9 mouse cellular contexts compared by ENCODE assay signal in the genomic region with DNA sequence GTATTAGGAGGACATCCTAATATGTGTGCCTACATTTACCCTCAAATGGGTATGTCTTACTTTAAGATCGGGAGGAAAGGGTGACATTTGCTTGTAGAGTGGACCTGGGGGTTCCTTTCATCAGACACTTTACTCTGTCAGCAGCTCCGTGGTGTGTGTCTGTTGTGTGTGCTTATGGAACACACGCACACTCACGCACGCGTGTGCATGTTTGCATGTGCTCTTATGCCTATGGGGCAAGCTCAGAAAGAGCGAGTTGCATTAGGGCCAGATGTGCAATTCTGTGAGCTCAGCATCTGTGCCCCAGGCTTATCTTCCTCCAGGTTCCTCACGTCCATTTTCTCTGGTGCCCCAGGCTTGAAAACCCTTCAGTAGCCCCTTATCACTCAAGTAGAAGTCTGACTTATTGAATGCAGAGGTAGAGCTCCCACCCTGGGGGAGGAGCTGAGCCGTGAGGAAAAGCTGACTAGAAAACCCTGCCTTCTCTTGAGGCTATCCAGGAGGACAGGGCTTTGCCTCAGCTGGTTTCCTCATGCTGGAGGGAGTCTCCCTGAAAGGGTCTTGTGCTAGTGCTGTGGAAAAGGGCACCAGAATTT. TPM values are rescaled to one million over a fixed set of nuclear protein-coding genes. Genes with fewer than 3 reads are reported as not detected.
A peak's percentile ranks its signal among the peaks of the same experiment; 100 is the strongest.
DNase-seq lines count a peak whose midpoint lies in the region; ATAC-seq and TF ChIP-seq lines count a peak whose summit lies in the region.
"Had no signal": no experiment of that assay in that cellular context is flagged by ENCODE, and none has a peak within 500 bp of the region (broad histone marks: within the 10 kb centered on the region; RNA-seq: fewer than 3 reads in every experiment).

No protein-coding gene starts in this region.

- no peak for ATAC-seq in heart, embryonic 11.5 days (replicated peaks; ENCODE audit: insufficient number of reproducible peaks, low FRiP score, low TSS enrichment)
- no peak for ATAC-seq in hindbrain, embryonic 15.5 days (ENCODE audit: low FRiP score, low read depth)
- ATAC-seq in megakaryocyte-erythroid progenitor cell, adult 5-6 weeks (replicated peaks; ENCODE audit: low FRiP score, low TSS enrichment, poor library complexity, severe bottlenecking): 0 out of 2 replicates have a peak, but pooled peaks have one; percentile 9
- ATAC-seq: Patski had no signal

- H3K9ac ChIP-seq in heart, embryonic 11.5 days (ENCODE audit: low read depth, low read length): peak overlapping the region; percentile 98
- H3K9ac ChIP-seq in hindbrain, embryonic 15.5 days: peak overlapping the region; percentile 98

- WGBS in heart, embryonic 11.5 days (ENCODE audit: insufficient replicate concordance): 26% methylated on average over 9 of the region's 9 CpGs
- 45% methylated on average over 9 of the region's 9 CpGs for WGBS in hindbrain, embryonic 15.5 days

- H3K27ac ChIP-seq in heart, embryonic 11.5 days (ENCODE audit: low read depth, low read length): peak overlapping the region; percentile 99
- H3K27ac ChIP-seq in hindbrain, embryonic 15.5 days (replicated peaks): peak overlapping the region; percentile 100

- intact Hi-C loops in left cerebral cortex, postnatal 4 days (cut with DNase I): no loop called here

- peaks cover 18% of the 10 kb centered on the region for H3K36me3 ChIP-seq in heart, embryonic 11.5 days (ENCODE audit: control insufficient read depth, insufficient read depth, low read length)
- 0 out of 2 replicates have a peak, but pooled peaks cover 5% of the 10 kb centered on the region for H3K36me3 ChIP-seq in hindbrain, embryonic 15.5 days

- peak overlapping the region; percentile 85 for H3K4me3 ChIP-seq in heart, embryonic 11.5 days (ENCODE audit: low read depth, low read length)
- H3K4me3 ChIP-seq in hindbrain, embryonic 15.5 days: peak overlapping the region; percentile 88

- no peak for TF ChIP-seq CTCF in brain, embryonic 14.5 days (IDR thresholded peaks at IDR 0.05; ENCODE audit: borderline replicate concordance, extremely low read depth, insufficient read depth, insufficient read length)

- DNase-seq in heart, adult 8-10 months (ENCODE audit: low spot score): no peak
- DNase-seq in brain, embryonic 14.5 days (ENCODE audit: low read depth): peak; percentile 31
- DNase-seq in cerebellum, postnatal 4 days (ENCODE audit: low spot score in 2 of 2): no peak
- DNase-seq in spleen, postnatal 4 days (ENCODE audit: low spot score in 2 of 2): no peak
- no peak for DNase-seq in left cerebral cortex, postnatal 4 days

- no peaks in the 10 kb centered on the region for H3K9me3 ChIP-seq in heart, embryonic 11.5 days (replicated peaks; ENCODE audit: control insufficient read depth, low read length)
- H3K9me3 ChIP-seq in hindbrain, embryonic 15.5 days: no peaks in the 10 kb centered on the region

- TF ChIP-seq POLR2A in brain, embryonic 14.5 days (IDR thresholded peaks at IDR 0.05; ENCODE audit: borderline replicate concordance, extremely low read depth, insufficient read depth, insufficient read length, poor library complexity, severe bottlenecking): no peak

- H3K27me3 ChIP-seq in heart, embryonic 11.5 days (ENCODE audit: control insufficient read depth, insufficient read depth, low read length): no peaks in the 10 kb centered on the region
- no peaks in the 10 kb centered on the region for H3K27me3 ChIP-seq in hindbrain, embryonic 15.5 days
- H3K27me3 ChIP-seq: Patski had no signal

- H3K4me2 ChIP-seq in heart, embryonic 11.5 days: peak overlapping the region; percentile 98
- H3K4me2 ChIP-seq in hindbrain, embryonic 15.5 days: peak overlapping the region; percentile 90

- H3K4me1 ChIP-seq in heart, embryonic 11.5 days (ENCODE audit: control insufficient read depth, insufficient read depth, low read length): peaks cover 58% of the 10 kb centered on the region
- H3K4me1 ChIP-seq in hindbrain, embryonic 15.5 days (replicated peaks): peaks cover 62% of the 10 kb centered on the region

RNA-seq across cellular contexts. Expression of a gene that starts 3.4 kb away (rescaled TPM):
- polyA plus RNA-seq in heart, embryonic 11.5 days (2014; fragmentation: Nextera tagmentation; extraction: Ambion mirVana): 18.0 and 18.6 TPM in 2 replicates
- 10 to 100 TPM; 31.5 to 38.8 (median 37.6) TPM for total RNA-seq in heart, adult 8-10 months (2022)
- polyA plus RNA-seq in brain, embryonic 14.5 days (2012; rRNA removed): 35.3 and 63.0 TPM in 2 replicates
- 27.8 and 31.9 TPM in 2 replicates for polyA plus RNA-seq in hindbrain, embryonic 15.5 days (2015; fragmentation: Nextera tagmentation; extraction: Ambion mirVana)
- 20.8 and 22.3 TPM in 2 replicates for total RNA-seq in megakaryocyte-erythroid progenitor cell, adult 5-6 weeks (2014; fragmentation: Nextera tagmentation)
- total RNA-seq in megakaryocyte-erythroid progenitor cell, adult 5-6 weeks (2017): 9.9 and 18.2 TPM in 2 replicates
- 100 to 1,000 TPM; 113 to 119 TPM for total RNA-seq in left cerebral cortex, postnatal 4 days (2021)
